Mouse (Mus musculus): ENCODE measurements at regions not wholly inside any gene's neighbourhood (a gene's known extent, or its start where the extent isn't known, plus 50 kb on each side); places are given as distances from the start of the nearest gene placed in this dataset.

DNA sequence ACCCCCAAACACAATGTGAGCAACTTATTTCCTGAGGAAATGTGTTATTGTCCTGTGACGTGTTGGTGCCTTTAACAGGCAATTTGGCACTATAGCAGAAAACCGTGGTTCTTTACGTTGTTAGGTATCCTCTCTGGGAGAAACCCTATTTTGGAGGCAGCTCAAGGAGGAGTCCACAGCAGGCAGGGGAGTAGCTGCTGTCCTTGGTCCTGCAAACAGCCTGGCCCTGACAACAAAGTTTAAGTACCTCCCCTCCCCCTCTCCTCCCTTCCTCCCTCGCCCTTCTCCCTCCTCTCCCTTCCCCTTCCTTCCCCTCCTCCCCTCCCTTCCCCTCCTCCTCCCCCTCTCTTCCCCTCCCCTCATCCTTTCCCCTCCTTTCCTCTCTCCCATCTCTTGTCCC is 89.1 kb upstream of the Sorcs3 start:
- Histone ChIP-seq H3K9me3 (ENCODE audit: low read length) (no peaks in the 10 kb centered on the region), H3K27ac (ENCODE audit: low read depth) (no peak overlapping the region), H3K27me3 (ENCODE audit: insufficient read depth, low read length) (no peaks in the 10 kb centered on the region), H3K4me1 (ENCODE audit: insufficient read depth) (no peaks in the 10 kb centered on the region), H3K9ac (replicated peaks) (no peak overlapping the region), H3K4me3 (ENCODE audit: low read depth, low read length) (no peak overlapping the region), H3K36me3 (replicated peaks; ENCODE audit: insufficient read depth, low read length) (no peaks in the 10 kb centered on the region), H3K4me2 (ENCODE audit: low read depth, low read length) (no peak overlapping the region)
- DNase-seq (no peak), ATAC-seq (no peak)
- TF ChIP-seq EP300 (IDR thresholded peaks at IDR 0.05; ENCODE audit: low read depth) (no peak), CTCF (IDR thresholded peaks at IDR 0.05; ENCODE audit: low read depth) (no peak)
- WGBS (ENCODE audit: insufficient replicate concordance) = 6% methylated on average over 4 of the region's 4 CpGs

DNA sequence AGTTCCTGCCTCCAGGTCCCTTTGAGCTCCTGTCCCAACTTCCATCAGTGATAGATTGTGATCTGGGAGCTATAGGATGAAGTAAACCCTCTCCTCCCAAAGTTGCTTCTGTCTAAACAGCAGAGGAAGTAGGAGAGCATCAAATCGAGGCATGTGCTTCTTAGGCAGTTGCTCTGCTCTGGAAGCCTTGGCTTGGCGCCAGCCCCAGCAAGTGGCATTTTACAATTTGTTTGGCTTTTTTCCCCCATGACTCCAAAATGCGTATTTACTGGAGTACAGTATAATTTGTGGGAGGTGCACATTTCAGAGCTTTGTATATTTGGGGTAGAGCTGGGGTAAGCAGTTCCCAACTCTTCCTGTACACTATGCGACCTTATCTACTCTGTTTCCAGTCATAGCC is 88.2 kb upstream of the Sorcs3 start:
- Histone ChIP-seq H3K27ac (ENCODE audit: low read depth) (no peak overlapping the region), H3K4me2 (ENCODE audit: low read depth, low read length) (no peak overlapping the region), H3K4me1 (ENCODE audit: insufficient read depth) (no peaks in the 10 kb centered on the region), H3K36me3 (replicated peaks; ENCODE audit: insufficient read depth, low read length) (no peaks in the 10 kb centered on the region), H3K9ac (replicated peaks) (no peak overlapping the region), H3K4me3 (ENCODE audit: low read depth, low read length) (no peak overlapping the region), H3K27me3 (ENCODE audit: insufficient read depth, low read length) (no peaks in the 10 kb centered on the region), H3K9me3 (ENCODE audit: low read length) (no peaks in the 10 kb centered on the region)
- TF ChIP-seq CTCF (IDR thresholded peaks at IDR 0.05; ENCODE audit: low read depth) (no peak), EP300 (IDR thresholded peaks at IDR 0.05; ENCODE audit: low read depth) (no peak)
- DNase-seq = no peak
- WGBS (ENCODE audit: insufficient replicate concordance) = 66% methylated on average over 4 of the region's 4 CpGs
- no peak for ATAC-seq

DNA sequence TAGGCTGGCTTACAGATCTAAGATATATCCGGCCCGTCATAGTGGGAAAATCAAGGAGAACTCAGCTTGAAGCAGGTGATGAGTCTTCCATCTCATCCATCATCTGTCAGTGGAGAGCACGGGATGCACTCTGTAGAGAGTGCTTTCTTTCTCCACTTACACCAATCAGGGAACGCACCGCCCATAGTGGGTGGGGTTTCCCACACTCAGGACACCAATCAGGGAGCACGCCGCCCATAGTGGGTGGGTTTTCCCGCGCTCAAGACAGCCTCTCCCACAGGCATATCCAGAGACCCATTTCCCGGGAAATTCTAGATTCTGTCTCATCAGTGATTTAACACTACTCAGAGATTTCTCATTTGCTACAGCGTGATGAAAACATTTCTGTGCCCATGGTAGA is 83.5 kb upstream of the Sorcs3 start:
- DNase-seq = no peak
- ATAC-seq = no peak
- Histone ChIP-seq H3K36me3 (replicated peaks; ENCODE audit: insufficient read depth, low read length) (no peaks in the 10 kb centered on the region), H3K9me3 (ENCODE audit: low read length) (no peaks in the 10 kb centered on the region), H3K27ac (ENCODE audit: low read depth) (no peak overlapping the region), H3K27me3 (ENCODE audit: insufficient read depth, low read length) (no peaks in the 10 kb centered on the region), H3K4me2 (ENCODE audit: low read depth, low read length) (no peak overlapping the region), H3K4me1 (ENCODE audit: insufficient read depth) (no peaks in the 10 kb centered on the region), H3K4me3 (ENCODE audit: low read depth, low read length) (no peak overlapping the region), H3K9ac (replicated peaks) (no peak overlapping the region)
- TF ChIP-seq EP300 (IDR thresholded peaks at IDR 0.05; ENCODE audit: low read depth) (no peak), CTCF (IDR thresholded peaks at IDR 0.05; ENCODE audit: low read depth) (no peak)
- WGBS (ENCODE audit: insufficient replicate concordance) = 73% methylated on average over 11 of the region's 11 CpGs

DNA sequence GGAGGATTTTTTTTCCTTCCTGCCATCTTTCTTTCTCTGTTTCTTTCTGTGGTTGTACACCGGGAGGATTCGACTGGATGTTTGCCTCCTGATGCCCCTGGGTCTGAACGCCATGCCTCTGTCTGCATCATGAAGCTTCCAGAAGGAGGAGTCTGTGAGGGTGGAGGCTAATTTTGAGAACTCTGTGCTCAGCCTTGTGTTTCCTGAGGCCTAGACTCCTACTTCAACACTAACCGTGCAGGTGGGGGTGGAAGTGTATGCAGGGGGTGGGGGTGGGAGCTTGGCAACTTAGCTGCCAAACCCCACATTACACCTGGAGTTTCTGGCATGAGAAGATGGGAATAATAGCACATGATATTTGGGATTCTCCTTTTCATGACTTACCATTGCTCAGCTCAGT is 82.0 kb upstream of the Sorcs3 start:
- 78% methylated on average over 4 of the region's 4 CpGs for WGBS (ENCODE audit: insufficient replicate concordance)
- H3K27ac ChIP-seq (ENCODE audit: low read depth) = no peak overlapping the region
- no peak overlapping the region for H3K9ac ChIP-seq (replicated peaks)
- TF ChIP-seq EP300 (IDR thresholded peaks at IDR 0.05; ENCODE audit: low read depth) = no peak
- no peak for TF ChIP-seq CTCF (IDR thresholded peaks at IDR 0.05; ENCODE audit: low read depth)
- no peaks in the 10 kb centered on the region for H3K9me3 ChIP-seq (ENCODE audit: low read length)
- no peak overlapping the region for H3K4me3 ChIP-seq (ENCODE audit: low read depth, low read length)
- no peaks in the 10 kb centered on the region for H3K27me3 ChIP-seq (ENCODE audit: insufficient read depth, low read length)
- H3K36me3 ChIP-seq (replicated peaks; ENCODE audit: insufficient read depth, low read length) = no peaks in the 10 kb centered on the region
- ATAC-seq = no peak
- DNase-seq = no peak
- H3K4me1 ChIP-seq (ENCODE audit: insufficient read depth) = no peaks in the 10 kb centered on the region
- no peak overlapping the region for H3K4me2 ChIP-seq (ENCODE audit: low read depth, low read length)

DNA sequence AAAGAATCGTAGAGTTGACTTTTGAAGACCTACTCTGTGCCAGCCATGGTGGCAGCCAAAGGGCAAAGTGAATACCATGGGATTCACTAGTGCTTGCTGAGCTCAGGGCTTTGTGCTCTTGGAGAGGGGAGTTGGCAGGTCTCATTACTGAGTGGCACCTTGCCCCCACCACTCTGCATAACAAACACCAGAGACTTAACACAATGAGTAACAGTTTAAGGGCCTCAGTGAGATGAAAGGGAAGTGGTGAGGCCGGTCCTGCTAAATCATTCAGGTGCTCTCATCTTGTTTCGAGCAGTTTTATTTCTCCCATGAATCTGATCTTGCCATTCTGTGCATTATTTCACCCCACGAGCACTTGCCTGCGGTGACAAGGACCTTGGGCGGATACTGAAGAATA is 80.1 kb upstream of the Sorcs3 start:
- no peak for DNase-seq
- Histone ChIP-seq H3K4me3 (ENCODE audit: low read depth, low read length) (no peak overlapping the region), H3K4me2 (ENCODE audit: low read depth, low read length) (no peak overlapping the region), H3K36me3 (replicated peaks; ENCODE audit: insufficient read depth, low read length) (no peaks in the 10 kb centered on the region), H3K9me3 (ENCODE audit: low read length) (no peaks in the 10 kb centered on the region), H3K27ac (ENCODE audit: low read depth) (no peak overlapping the region), H3K27me3 (ENCODE audit: insufficient read depth, low read length) (no peaks in the 10 kb centered on the region), H3K9ac (replicated peaks) (no peak overlapping the region), H3K4me1 (ENCODE audit: insufficient read depth) (no peaks in the 10 kb centered on the region)
- WGBS (ENCODE audit: insufficient replicate concordance) = 67% methylated on average over 6 of the region's 6 CpGs
- no peak for TF ChIP-seq EP300 (IDR thresholded peaks at IDR 0.05; ENCODE audit: low read depth)
- TF ChIP-seq CTCF (IDR thresholded peaks at IDR 0.05; ENCODE audit: low read depth) = no peak
- ATAC-seq = no peak

DNA sequence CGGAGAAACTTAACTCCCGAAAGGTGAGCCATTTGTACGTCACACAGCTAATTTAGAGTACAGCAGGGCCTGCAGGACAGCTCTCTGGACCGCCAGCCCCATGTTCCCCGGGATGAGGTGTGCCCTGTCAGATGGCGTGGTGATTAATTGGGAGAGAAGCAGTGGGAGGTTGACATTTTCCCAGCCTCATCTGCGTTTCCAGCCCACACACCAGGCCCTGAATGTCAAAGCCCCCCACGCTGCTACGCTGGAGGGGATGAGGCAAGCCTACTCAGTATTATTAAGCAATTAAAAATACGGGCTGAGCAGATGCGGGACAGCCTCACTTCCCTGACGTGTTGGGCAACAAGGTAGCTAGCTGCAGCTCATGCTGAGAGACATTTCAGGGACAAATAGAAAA is 77.7 kb upstream of the Sorcs3 start:
- no peaks in the 10 kb centered on the region for H3K9me3 ChIP-seq (ENCODE audit: low read length)
- H3K4me3 ChIP-seq (ENCODE audit: low read depth, low read length) = no peak overlapping the region
- H3K27ac ChIP-seq (ENCODE audit: low read depth) = no peak overlapping the region
- 60% methylated on average over 12 of the region's 12 CpGs for WGBS (ENCODE audit: insufficient replicate concordance)
- no peak for TF ChIP-seq EP300 (IDR thresholded peaks at IDR 0.05; ENCODE audit: low read depth)
- TF ChIP-seq CTCF (IDR thresholded peaks at IDR 0.05; ENCODE audit: low read depth) = no peak
- H3K27me3 ChIP-seq (ENCODE audit: insufficient read depth, low read length) = no peaks in the 10 kb centered on the region
- H3K36me3 ChIP-seq (replicated peaks; ENCODE audit: insufficient read depth, low read length) = no peaks in the 10 kb centered on the region
- ATAC-seq (no peak), DNase-seq (no peak)
- no peaks in the 10 kb centered on the region for H3K4me1 ChIP-seq (ENCODE audit: insufficient read depth)
- H3K4me2 ChIP-seq (ENCODE audit: low read depth, low read length) = no peak overlapping the region
- no peak overlapping the region for H3K9ac ChIP-seq (replicated peaks)

DNA sequence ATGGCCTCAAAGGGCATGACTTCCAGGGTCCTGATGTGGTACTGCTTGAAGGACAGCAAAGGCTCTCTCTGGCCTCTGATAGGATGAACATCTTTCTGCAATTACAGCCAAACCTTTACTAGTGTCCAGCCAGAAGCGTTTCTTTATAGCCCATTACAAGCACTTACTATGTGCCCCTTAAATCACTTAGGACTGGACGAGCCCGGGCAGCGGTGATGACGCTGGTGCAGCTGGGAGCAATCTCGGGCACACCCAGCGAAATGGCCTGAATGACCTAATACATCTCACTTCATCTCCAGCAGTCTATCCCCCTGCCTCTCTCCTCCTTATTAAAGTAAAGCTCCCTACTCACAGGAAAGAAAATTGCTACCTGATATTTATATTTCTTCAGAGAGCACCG is 69.6 kb upstream of the Sorcs3 start:
- no peak overlapping the region for H3K9ac ChIP-seq (replicated peaks)
- 85% methylated on average over 8 of the region's 8 CpGs for WGBS (ENCODE audit: insufficient replicate concordance)

More for the DNA sequence above, 69.6 kb upstream of the Sorcs3 start:
- Histone ChIP-seq H3K4me3 (ENCODE audit: low read depth, low read length) (no peak overlapping the region), H3K27me3 (ENCODE audit: insufficient read depth, low read length) (no peaks in the 10 kb centered on the region), H3K27ac (ENCODE audit: low read depth) (no peak overlapping the region), H3K9me3 (ENCODE audit: low read length) (no peaks in the 10 kb centered on the region), H3K4me1 (ENCODE audit: insufficient read depth) (no peaks in the 10 kb centered on the region), H3K4me2 (ENCODE audit: low read depth, low read length) (no peak overlapping the region), H3K36me3 (replicated peaks; ENCODE audit: insufficient read depth, low read length) (no peaks in the 10 kb centered on the region)
- ATAC-seq = no peak
- no peak for DNase-seq
- TF ChIP-seq EP300 (IDR thresholded peaks at IDR 0.05; ENCODE audit: low read depth) (no peak), CTCF (IDR thresholded peaks at IDR 0.05; ENCODE audit: low read depth) (no peak)

Data from liver, postnatal 0 days (tissue).